Mouse (Mus musculus): Measurements from ENCODE around the gene Slc4a2.

- TF ChIP-seq EP300 (IDR thresholded peaks at IDR 0.05; ENCODE audit: low read depth), result no peak
- TF ChIP-seq CTCF (IDR thresholded peaks at IDR 0.05; ENCODE audit: low read depth), result no peak
Measured at GRCm38 (mm10) chr5:24381988-24382387, 41.6 kb upstream of the Slc4a2 start.

Data from liver, postnatal 0 days (tissue).